ENCODE assay signal across 13 mouse cellular contexts in the genomic region with DNA sequence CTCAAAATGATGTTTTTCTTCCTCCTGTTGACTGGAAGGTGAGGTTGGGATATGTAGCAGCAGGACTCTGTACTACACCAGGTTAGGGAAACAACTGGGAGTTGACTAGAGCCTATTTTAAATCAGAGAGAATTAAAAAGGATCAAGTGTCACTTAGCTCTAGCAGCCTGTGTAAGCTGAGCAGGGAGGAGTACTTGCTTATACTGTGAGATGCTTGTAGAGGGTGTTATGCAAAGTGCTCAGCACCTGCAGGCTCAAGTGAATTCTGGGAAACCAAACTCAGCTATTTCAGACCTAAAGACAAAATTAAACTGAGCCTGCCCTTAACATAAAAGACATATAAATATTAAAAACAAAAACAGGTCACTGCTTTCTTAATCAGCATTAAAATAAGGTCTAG.
"Had no signal": no experiment of that assay in that cellular context is flagged by ENCODE, and none has a peak within 500 bp of the region (broad histone marks: within the 10 kb centered on the region; RNA-seq: fewer than 3 reads in every experiment).

No protein-coding gene starts in this region.

- H3K27me3 ChIP-seq: limb, embryonic 13.5 days; midbrain, embryonic 15.5 days; stomach, embryonic 15.5 days had no signal

- ATAC-seq: intestine, postnatal 0 days; midbrain, embryonic 15.5 days had no signal

- H3K4me3 ChIP-seq: limb, embryonic 13.5 days; midbrain, embryonic 10.5 days; midbrain, embryonic 15.5 days; stomach, embryonic 15.5 days had no signal

- H3K4me2 ChIP-seq: limb, embryonic 13.5 days; midbrain, embryonic 15.5 days; stomach, embryonic 15.5 days had no signal

- H3K9ac ChIP-seq: limb, embryonic 13.5 days; liver, embryonic 14.5 days; midbrain, embryonic 15.5 days; stomach, embryonic 15.5 days had no signal

- DNase-seq: kidney, adult 8-10 months; kidney, postnatal 25 days; lung, adult 18-20 months; lung, postnatal 4 days; spleen, adult 18-20 months; thymus, adult 2 months; thymus, postnatal 25 days had no signal

- H3K27ac ChIP-seq: limb, embryonic 13.5 days; liver, embryonic 14.5 days; midbrain, embryonic 10.5 days; midbrain, embryonic 15.5 days; stomach, embryonic 15.5 days had no signal

- H3K9me3 ChIP-seq: limb, embryonic 13.5 days; midbrain, embryonic 10.5 days; midbrain, embryonic 15.5 days; stomach, embryonic 15.5 days had no signal

- H3K4me1 ChIP-seq: midbrain, embryonic 10.5 days had no signal
